Mouse (Mus musculus) ovary, adult 18-20 months (tissue): ENCODE measurements around the gene Dr1.
A peak's percentile ranks its signal among the peaks of the same experiment; 100 is the strongest.
"Not testable (repeated sequence)": the region's sequence is repeated elsewhere in the genome, so short reads cannot be mapped to it uniquely, and the experiment has no call there.

Experiments
- DNase-seq: peaks from one replicate; pipeline ENCODE4 v3.0.0; 2022; ENCODE audit warnings: low spot score, mixed read lengths

Dr1 gene

DNA sequence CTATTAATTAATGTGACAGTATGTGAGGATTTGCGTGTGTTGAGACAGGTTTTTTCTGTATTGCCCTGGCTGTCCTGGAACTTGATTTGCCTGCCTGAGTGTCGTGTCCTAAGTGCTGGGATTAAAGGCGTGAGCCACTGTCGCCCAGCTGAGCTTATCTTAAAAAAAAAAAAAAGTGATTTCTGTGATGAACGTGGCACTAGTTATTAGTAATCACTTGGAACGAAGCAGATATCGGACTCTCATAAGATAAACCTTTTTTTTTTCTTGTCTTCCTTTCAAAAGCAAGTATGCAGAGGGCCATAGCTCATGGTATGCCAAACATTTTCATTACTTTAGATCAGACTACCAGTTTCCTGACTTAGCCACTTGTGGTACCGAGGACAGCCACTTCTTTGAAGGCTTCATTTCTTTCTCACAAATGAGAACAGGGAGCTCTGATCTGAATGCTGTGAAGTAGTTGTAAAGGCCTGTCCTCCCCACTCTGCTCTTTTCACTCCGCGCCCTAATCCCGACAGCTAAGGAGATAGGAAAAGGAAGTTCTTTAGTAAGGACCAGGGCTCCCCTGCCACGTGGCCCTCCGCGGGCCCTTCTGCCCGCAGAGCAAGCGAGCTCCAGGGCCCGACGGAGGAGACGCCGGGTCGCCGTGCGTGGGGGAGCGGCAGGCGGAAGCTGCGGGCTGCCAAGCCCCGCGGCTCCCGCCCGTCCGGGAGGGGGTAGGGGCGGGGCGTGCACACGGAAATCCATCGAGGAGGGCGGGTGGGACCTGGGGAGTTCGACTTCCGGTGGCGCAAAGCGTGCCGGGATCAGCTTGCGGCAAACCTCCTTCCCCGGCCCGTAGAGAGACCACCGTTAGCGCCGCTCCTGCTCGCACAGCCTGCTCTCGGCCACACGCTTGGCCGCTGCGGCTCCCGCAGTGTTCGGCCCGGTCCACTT is at the start of gene Dr1:
Gene Dr1, plus strand, starts transcription at position 771 of the 936 bp plus-strand sequence.
- peak; percentile 83 for DNase-seq

DNA sequence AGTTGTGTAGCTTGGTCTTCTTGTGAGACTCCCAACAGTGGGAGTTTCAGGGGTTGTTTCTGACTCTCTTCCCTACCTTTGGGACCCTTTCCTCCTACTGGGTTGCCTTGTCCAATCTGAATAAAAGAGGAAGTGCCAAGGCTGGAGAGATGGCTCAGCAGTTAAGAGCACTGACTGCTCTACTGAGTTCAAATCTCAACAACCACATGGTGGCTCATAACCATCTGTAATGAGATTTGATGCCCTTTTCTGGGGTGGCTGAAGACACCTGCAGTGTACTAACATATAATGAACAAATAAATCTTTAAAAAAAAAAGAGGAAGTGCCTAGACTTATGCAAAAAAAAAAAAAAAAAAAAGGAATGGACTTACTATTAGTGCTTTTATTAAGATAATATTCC is 44.6 kb upstream of the Dr1 start:
- no peak for DNase-seq

DNA sequence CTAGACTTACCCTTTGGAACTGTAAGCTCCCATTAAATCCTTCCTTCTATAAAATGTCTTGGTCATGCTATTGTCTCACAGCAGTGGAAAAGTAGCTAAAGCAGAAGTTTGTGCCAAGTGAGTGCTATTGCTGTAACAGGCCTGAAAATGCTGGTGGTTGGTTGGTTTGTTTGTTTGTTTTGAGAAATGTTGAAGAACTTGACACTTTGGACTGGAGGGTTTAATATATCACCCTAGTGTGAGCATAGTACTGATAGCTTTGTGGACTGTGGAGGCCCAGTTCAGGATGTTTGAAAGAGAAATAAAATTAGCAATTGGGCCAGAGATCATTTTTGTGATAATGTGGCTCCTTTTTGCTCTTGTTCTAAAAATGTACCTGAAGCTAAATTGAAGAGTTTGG is 42.5 kb upstream of the Dr1 start:
- DNase-seq, result no peak

DNA sequence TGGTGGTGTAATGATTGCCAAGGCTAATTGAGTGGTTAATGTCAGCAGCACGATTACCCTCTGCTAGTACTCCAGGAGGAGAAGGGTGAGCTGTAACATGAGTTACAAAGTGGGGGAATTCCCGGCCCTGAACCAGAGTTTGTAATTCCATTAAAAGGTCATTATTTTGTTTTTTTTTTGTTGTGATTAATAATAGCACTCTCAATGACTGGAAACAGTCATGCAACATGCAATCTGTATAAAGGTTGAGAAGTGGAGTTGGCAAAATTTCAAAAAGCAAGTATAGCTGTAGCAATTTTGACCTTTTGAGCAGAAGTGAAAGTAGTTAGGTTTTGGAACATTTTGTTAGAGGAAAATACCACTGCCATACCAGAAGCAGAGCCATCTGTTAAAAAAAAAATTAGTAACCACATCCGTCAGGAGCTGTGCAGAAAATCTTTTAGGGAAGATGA is 22.4 kb upstream of the Dr1 start:
- DNase-seq, result no peak

DNA sequence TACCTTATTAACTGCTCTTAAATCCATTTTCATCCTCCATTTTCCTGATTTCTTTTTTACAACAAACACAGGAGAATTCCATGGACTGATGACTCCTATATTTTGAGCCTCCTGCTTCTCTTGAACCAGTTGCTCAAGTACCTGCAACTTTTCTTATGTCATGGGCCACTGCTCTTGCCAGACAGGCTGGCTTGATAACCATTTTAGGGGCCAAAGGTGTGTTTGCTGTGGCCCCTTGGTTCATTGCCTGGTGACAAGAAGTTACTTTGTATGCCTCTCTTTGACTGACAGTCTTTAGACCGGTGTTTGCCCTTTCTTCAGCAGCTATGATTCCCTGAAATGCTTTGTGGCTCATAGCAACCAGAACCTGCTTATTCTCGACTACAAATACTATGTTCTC is 18.7 kb upstream of the Dr1 start:
- no peak for DNase-seq

DNA sequence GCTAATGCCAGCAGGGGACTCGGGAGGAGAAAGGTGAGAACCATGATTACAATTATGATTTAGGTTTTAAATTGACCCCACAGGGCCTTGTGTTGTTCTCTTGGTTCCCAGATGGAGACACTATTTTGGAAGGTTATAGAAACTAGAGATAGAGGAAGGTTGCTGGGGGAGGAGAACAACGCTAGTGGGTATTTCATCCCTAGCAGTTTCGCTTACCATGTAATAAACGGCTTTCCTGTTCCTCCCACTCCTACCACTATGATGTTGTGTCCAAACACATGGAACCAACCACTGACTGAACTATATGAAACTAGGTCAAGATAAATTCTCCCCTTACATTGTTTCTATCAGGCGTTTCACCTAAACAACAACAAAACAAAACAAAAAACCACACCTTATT is 13.4 kb upstream of the Dr1 start:
- DNase-seq, result no peak

DNA sequence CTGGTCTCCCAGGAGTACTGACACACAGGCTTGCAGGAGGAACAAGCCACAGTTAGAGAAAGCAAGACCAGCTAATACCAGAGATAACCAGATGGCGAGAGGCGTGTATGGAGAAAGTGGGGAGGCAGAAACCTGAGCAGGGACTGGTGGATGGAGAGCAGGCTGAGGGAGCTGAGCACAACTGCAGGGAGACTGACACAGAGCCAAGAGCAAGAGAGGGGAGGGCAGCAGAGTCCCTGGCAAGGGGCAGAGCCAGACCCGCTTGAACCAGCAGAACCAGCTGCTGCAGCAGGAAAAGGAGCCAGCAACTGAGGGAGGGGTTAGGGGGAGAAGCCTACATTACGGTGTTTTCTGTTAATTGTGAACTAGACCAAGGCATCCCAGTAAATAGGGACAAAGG is 6.0 kb upstream of the Dr1 start:
- DNase-seq, result no peak

DNA sequence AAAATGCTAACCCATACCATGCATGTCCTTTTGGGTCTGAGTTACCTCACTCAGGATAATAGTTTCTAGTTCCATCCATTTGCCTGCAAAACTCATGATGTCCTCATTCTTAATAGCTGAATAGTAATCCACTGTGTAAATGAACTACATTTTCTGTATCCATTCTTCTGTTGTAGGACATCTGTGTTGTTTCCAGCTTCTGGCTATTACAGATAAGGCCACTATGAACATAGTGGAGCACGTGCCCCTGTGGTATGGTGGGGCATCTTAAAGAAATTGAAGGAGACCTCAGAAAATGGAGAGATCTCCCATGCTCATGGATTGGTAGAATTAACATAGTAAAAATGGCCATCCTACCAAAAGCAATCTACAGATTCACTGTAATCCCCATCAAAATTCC is 4.9 kb upstream of the Dr1 start:
- DNase-seq, result not testable (repeated sequence)

DNA sequence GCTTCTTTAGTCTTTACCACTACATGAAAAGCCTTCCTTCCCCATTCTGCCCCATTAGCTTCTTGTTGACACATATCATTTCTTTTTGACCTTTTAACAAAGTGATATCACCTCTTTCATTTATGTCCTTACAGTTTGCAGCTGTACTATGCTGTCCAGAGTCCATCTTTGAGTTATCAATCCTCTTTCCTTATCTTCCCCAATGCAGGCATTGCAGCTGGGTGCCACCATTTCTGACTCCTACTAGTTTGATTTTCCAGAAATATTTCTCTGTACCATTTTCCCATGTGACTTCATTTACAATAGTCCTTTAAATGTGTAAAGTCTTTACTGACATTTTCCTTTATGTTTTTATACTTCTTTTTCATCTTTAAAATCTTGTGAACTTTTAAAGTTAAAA is 1.7 kb upstream of the Dr1 start:
- no peak for DNase-seq

DNA sequence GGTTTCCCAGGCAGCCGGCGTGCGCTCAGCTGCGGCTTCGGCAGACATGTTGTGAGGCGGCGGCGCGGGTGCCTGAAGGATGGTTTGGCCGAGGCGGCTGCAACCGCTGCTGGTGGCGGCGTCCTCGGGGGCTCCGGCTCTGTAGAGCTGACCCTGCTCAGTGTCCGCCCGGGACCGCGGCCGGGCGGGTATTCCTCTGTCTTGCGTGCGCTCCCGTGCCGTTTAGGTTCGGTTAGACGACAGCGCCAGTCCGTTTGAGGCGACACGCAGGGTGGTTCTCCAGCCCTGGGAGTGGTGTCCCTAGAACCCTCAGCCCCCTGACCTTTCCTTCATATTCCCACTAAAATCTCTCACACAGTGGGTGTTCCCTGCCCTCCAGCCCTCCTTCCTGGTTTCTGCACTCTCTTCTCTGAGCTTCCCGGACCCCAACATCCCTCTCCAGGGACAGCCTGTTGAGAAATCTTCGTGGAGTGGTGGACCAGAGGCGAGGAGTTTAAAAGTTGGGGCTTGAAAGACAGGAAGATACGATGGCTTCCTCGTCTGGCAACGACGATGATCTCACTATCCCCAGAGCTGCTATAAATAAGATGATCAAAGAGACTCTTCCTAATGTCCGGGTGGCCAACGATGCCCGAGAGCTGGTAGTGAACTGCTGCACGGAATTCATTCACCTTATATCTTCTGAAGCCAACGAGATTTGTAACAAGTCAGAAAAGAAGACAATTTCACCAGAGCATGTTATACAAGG is 540 bp downstream of the Dr1 start:
- no peak for DNase-seq

DNA sequence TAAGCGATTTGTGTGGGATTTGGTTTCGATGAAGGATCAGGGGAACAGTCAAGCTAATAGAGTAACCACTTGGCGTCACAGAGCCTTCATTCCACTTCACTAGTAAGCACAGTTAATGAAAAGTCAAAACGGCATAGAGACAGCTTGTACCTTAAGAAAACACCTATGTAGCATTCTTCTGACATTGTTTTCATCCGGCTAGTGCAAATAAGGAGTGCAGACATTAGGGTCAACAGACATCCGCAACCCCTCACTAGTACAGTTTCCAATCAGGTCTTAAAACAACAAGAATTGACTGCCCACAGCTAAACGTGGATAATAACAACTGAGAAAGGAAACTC is 1.1 kb downstream of the Dr1 start:
- no peak for DNase-seq

DNA sequence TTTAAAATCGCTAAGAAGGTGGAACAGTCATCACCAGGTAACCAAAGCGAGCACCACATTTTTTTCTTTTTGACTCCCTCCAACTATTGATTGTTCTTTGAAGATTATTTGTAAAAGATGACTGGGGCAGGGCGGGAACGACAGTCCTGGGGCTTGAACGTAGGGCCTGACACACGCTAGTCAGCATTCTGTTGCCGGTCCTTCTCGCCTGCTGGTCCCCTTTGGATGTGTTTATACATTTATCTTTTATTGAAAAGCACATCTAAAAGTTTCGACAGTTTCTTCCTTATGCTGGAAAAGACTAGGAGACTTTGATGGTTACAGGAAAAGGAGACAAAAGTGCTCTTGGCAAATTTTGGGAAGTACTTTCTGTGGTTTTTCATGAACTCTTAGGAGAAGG is 1.7 kb downstream of the Dr1 start:
- DNase-seq, result no peak

DNA sequence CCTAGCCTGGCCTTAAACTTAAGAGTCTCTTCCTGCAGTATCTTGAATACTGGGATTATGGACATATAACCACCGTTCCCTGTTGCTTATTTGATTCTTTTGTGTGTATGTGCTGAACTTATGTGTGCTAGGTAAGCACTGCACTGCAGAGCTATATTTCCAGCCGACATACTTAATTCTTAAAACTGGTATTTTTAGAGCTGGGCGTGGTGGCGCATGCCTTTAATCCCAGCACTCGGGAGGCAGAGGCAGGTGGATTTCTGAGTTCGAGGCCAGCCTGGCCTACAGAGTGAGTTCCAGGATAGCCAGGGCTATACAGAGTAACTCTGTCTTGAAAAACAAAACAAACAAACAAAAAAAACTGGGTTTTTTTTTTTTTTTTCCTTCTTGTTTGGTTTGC is 2.6 kb downstream of the Dr1 start:
- DNase-seq, result not testable (repeated sequence)

DNA sequence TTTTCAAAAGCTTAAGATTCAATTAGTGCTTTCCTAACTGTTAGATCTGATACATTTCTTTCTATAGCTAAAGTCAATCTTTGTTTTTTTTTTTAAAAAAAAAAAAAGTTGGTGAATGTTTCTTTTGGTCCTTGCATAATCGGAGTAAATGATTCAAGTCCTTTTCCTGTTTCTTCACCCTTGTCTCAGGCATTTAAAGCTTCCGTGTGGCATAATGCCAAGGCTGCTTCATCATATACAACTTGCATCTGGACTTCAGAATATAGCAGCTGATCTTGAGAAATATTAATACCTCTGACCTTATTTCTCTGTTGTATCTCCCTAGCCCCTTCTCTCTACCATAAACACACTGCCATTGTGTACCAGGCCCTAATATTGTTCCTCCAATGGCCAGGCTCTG is 18.3 kb downstream of the Dr1 start:
- DNase-seq, result no peak

DNA sequence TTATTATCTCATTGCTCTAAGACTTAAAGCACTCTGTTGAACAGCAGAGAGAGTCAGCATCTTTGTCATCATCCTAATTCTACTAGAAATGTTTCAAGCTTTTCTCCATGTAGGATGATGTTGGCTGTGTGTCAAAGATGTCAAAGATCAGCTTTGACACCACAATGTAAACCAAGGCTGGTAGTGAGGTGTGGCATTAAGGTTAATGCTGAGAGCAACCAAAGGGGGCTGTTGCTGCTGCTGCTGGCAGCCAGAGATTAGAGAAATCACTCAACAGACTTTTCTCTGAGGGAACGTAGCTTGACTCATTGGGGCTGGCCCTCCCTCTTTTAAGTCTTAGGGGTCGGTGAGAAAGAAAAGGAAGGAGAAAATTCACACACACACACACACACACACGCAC is 32.9 kb downstream of the Dr1 start:
- no peak for DNase-seq

DNA sequence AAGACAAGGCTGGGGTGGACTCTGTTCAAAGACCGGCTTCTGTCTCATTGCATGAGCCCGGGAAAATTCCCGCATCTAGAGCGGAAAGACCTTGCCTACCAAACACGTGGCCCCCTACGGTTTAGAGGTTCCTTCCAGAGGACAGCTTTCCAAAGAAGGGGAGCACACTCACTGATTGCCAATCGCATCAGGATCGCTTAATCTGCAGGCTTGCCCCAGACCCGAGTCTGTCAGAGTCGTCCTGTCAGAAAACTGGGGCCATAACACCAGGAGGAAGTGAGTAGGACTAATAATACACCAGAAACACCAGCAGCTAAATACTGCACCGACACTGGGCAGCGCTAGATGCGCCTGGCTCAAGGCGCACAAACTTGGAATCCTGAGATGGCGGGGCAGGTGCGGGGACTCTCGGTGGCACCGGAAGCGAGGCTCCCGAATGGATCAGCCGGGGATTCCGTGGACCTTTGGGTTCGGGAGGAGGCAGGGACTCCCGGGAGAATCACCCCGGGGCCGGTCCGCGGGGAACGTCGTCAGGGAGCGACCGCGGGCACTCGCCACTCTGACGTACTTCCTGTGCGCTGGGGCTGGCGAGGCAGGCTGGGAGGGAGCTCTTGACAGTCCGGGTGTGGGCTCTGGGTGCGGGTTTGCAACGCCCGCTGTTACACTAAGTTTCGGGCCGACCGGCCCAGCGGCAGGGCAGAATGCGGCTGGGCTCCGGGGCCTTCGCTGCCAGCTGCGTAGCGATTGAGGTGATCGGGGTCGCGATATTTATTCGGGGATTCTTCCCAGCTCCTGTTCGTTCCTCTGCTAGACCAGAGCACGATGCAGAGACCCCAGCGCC is 43.7 kb downstream of the Dr1 start, which contains the start of gene Pigg:
Gene Pigg, plus strand, starts transcription at position 386 of the 841 bp plus-strand sequence.
- peak; percentile 84 for DNase-seq

DNA sequence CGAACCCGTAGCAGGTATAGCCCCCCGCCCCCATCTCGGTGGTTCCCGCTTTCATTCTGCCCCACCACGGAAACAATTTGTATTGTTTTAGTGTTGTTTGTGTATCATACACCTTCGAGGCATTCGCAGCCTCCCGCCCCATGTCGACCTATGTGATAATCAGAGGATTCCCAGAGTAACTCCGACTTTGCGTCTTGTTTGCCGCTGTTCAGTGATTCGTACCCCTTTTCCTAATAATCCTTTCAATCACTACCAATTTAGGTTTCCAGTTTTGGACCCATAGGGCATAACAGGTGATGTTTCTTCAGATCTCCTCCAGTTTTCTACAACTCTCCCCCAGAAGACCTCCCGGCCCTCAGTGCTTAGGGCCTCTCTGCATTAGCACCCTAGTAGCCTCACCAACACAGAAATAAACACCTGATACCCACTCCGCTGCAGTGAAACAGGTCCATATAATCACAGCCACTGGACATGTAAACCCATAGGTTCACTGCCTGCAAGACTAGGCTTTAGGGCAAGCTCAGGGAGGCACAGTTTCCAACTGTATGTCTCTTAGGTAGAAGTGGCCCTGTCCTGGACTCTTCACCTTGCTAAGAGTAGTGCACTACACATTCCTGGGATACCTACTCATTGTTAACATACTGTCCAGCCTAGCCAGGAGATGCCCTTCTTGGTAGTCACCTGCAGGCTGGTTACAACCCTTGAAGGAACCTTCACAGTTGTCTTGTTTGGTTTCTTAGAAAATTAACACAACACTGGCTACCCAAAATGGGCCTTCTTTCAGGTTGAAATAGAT is 44.6 kb downstream of the Dr1 start:
- DNase-seq, result no peak
